Mouse (Mus musculus): ENCODE data around the gene Kpna3. TPM values are rescaled to one million over a fixed set of nuclear protein-coding genes. Genes with fewer than 3 reads are reported as not detected.

Kpna3 gene
- polyA plus RNA-seq, 1 experiment from 2014 or later = 89.8 TPM

- 98% methylated on average over 2 of the region's 2 CpGs for WGBS
- peaks cover 33% of the 10 kb centered on the region for H3K36me3 ChIP-seq (replicated peaks)
- no peaks in the 10 kb centered on the region for H3K9me3 ChIP-seq
These were observed 14.5 kb downstream of the Kpna3 start for GRCm38 (mm10) chr14:61425080-61425665.

GRCm38 (mm10) chr14:61415719-61416118, 24.0 kb downstream of the Kpna3 start:
- Histone ChIP-seq H3K4me3 (no peak overlapping the region), H3K27me3 (ENCODE audit: poor library complexity, severe bottlenecking) (no peaks in the 10 kb centered on the region)

More at GRCm38 (mm10) chr14:61425080-61425665, 14.5 kb downstream of the Kpna3 start:
- no peak for DNase-seq (ENCODE audit: extremely low spot score, low spot score)
- H3K27me3 ChIP-seq (ENCODE audit: poor library complexity, severe bottlenecking) = no peaks in the 10 kb centered on the region
- no peak overlapping the region for H3K4me3 ChIP-seq
- H3K4me1 ChIP-seq = peaks cover 7% of the 10 kb centered on the region; the same call in 1 of the 2 replicates
- H3K27ac ChIP-seq = no peak overlapping the region

GRCm38 (mm10) chr14:61415311-61415710, 24.4 kb downstream of the Kpna3 start:
- WGBS = 81% methylated on average over 5 of the region's 5 CpGs
- no peaks in the 10 kb centered on the region for H3K27me3 ChIP-seq (ENCODE audit: poor library complexity, severe bottlenecking)
- DNase-seq (ENCODE audit: extremely low spot score, low spot score) = no peak
- no peak overlapping the region for H3K4me3 ChIP-seq
- no peak overlapping the region for H3K27ac ChIP-seq
- no peaks in the 10 kb centered on the region for H3K9me3 ChIP-seq
- no peaks in the 10 kb centered on the region; the same call in 1 of the 2 replicates for H3K36me3 ChIP-seq (replicated peaks)
- H3K4me1 ChIP-seq = peaks cover 15% of the 10 kb centered on the region

More at GRCm38 (mm10) chr14:61415719-61416118, 24.0 kb downstream of the Kpna3 start:
- Histone ChIP-seq H3K9me3 (no peaks in the 10 kb centered on the region), H3K27ac (no peak overlapping the region), H3K36me3 (replicated peaks) (peaks cover under 1% of the 10 kb centered on the region; the same call in 1 of the 2 replicates), H3K4me1 (peaks cover 15% of the 10 kb centered on the region)
- DNase-seq (ENCODE audit: extremely low spot score, low spot score) = no peak
- WGBS = 92% methylated on average over 4 of the region's 4 CpGs

- H3K27ac ChIP-seq = no peak overlapping the region
- no peak for DNase-seq (ENCODE audit: extremely low spot score, low spot score)
- no peak overlapping the region for H3K4me3 ChIP-seq
- WGBS = 47% methylated on average over 1 of the region's 1 CpGs
- H3K27me3 ChIP-seq (ENCODE audit: poor library complexity, severe bottlenecking) = no peaks in the 10 kb centered on the region
- H3K9me3 ChIP-seq = no peaks in the 10 kb centered on the region
- H3K36me3 ChIP-seq (replicated peaks) = no peaks in the 10 kb centered on the region; the same call in 1 of the 2 replicates
- H3K4me1 ChIP-seq = peaks cover 15% of the 10 kb centered on the region
These were observed 24.9 kb downstream of the Kpna3 start for GRCm38 (mm10) chr14:61414808-61415207.

- H3K9me3 ChIP-seq = no peaks in the 10 kb centered on the region
- no peaks in the 10 kb centered on the region for H3K27me3 ChIP-seq (ENCODE audit: poor library complexity, severe bottlenecking)
- H3K36me3 ChIP-seq (replicated peaks) = no peaks in the 10 kb centered on the region; the same call in 1 of the 2 replicates
- WGBS = 81% methylated on average over 5 of the region's 5 CpGs
- no peak overlapping the region for H3K27ac ChIP-seq
- peaks cover 15% of the 10 kb centered on the region for H3K4me1 ChIP-seq
- no peak overlapping the region for H3K4me3 ChIP-seq
- DNase-seq (ENCODE audit: extremely low spot score, low spot score) = no peak
These were observed 25.5 kb downstream of the Kpna3 start for GRCm38 (mm10) chr14:61414199-61414598.

GRCm38 (mm10) chr14:61413686-61414085, 26.0 kb downstream of the Kpna3 start:
- 82% methylated on average over 3 of the region's 3 CpGs for WGBS
- Histone ChIP-seq H3K4me3 (no peak overlapping the region), H3K27ac (no peak overlapping the region), H3K9me3 (no peaks in the 10 kb centered on the region), H3K36me3 (replicated peaks) (no peaks in the 10 kb centered on the region), H3K4me1 (peaks cover 15% of the 10 kb centered on the region), H3K27me3 (ENCODE audit: poor library complexity, severe bottlenecking) (no peaks in the 10 kb centered on the region)
- DNase-seq (ENCODE audit: extremely low spot score, low spot score) = no peak

- Histone ChIP-seq H3K27ac (no peak overlapping the region), H3K27me3 (ENCODE audit: poor library complexity, severe bottlenecking) (no peaks in the 10 kb centered on the region), H3K36me3 (replicated peaks) (0 out of 2 replicates have a peak, but pooled peaks cover 1% of the 10 kb centered on the region), H3K9me3 (no peaks in the 10 kb centered on the region), H3K4me3 (no peak overlapping the region), H3K4me1 (peaks cover 10% of the 10 kb centered on the region; the same call in 1 of the 2 replicates)
- DNase-seq (ENCODE audit: extremely low spot score, low spot score) = no peak
- WGBS = 79% methylated on average over 2 of the region's 2 CpGs
These were observed 29.7 kb downstream of the Kpna3 start for GRCm38 (mm10) chr14:61410020-61410419.

- DNase-seq (ENCODE audit: extremely low spot score, low spot score) = no peak
- H3K27me3 ChIP-seq (ENCODE audit: poor library complexity, severe bottlenecking) = no peaks in the 10 kb centered on the region
- H3K4me1 ChIP-seq = 0 out of 2 replicates have a peak, but pooled peaks cover 3% of the 10 kb centered on the region
- 90% methylated on average over 3 of the region's 3 CpGs for WGBS
- no peak overlapping the region for H3K27ac ChIP-seq
- H3K4me3 ChIP-seq = no peak overlapping the region
- no peaks in the 10 kb centered on the region for H3K9me3 ChIP-seq
- peaks cover 13% of the 10 kb centered on the region for H3K36me3 ChIP-seq (replicated peaks)
These were observed 32.6 kb downstream of the Kpna3 start for GRCm38 (mm10) chr14:61407055-61407454.

GRCm38 (mm10) chr14:61405761-61406160, 33.9 kb downstream of the Kpna3 start:
- H3K9me3 ChIP-seq = no peaks in the 10 kb centered on the region
- no peaks in the 10 kb centered on the region for H3K27me3 ChIP-seq (ENCODE audit: poor library complexity, severe bottlenecking)
- no peak for DNase-seq (ENCODE audit: extremely low spot score, low spot score)
- H3K36me3 ChIP-seq (replicated peaks) = peaks cover 26% of the 10 kb centered on the region
- no peak overlapping the region for H3K4me3 ChIP-seq
- H3K27ac ChIP-seq = no peak overlapping the region
- H3K4me1 ChIP-seq = 0 out of 2 replicates have a peak, but pooled peaks cover 3% of the 10 kb centered on the region

GRCm38 (mm10) chr14:61404941-61405340, 34.7 kb downstream of the Kpna3 start:
- Histone ChIP-seq H3K27ac (no peak overlapping the region), H3K4me1 (0 out of 2 replicates have a peak, but pooled peaks cover 3% of the 10 kb centered on the region), H3K9me3 (no peaks in the 10 kb centered on the region), H3K4me3 (no peak overlapping the region), H3K27me3 (ENCODE audit: poor library complexity, severe bottlenecking) (no peaks in the 10 kb centered on the region), H3K36me3 (replicated peaks) (peaks cover 35% of the 10 kb centered on the region)
- WGBS = 77% methylated on average over 3 of the region's 3 CpGs
- DNase-seq (ENCODE audit: extremely low spot score, low spot score) = no peak

GRCm38 (mm10) chr14:61394745-61395144, 44.9 kb downstream of the Kpna3 start:
- WGBS = 91% methylated on average over 6 of the region's 6 CpGs
- peaks cover 50% of the 10 kb centered on the region for H3K36me3 ChIP-seq (replicated peaks)
- no peaks in the 10 kb centered on the region for H3K4me1 ChIP-seq
- no peak overlapping the region for H3K4me3 ChIP-seq
- no peak for DNase-seq (ENCODE audit: extremely low spot score, low spot score)
- H3K27ac ChIP-seq = no peak overlapping the region
- no peaks in the 10 kb centered on the region for H3K9me3 ChIP-seq
- no peaks in the 10 kb centered on the region for H3K27me3 ChIP-seq (ENCODE audit: poor library complexity, severe bottlenecking)

- Histone ChIP-seq H3K36me3 (replicated peaks) (peaks cover 54% of the 10 kb centered on the region), H3K9me3 (no peaks in the 10 kb centered on the region), H3K4me3 (no peak overlapping the region), H3K27me3 (ENCODE audit: poor library complexity, severe bottlenecking) (no peaks in the 10 kb centered on the region), H3K27ac (no peak overlapping the region), H3K4me1 (no peaks in the 10 kb centered on the region)
- DNase-seq (ENCODE audit: extremely low spot score, low spot score) = no peak
- 87% methylated on average over 3 of the region's 3 CpGs for WGBS
These were observed 49.1 kb downstream of the Kpna3 start for GRCm38 (mm10) chr14:61390586-61390985.

- H3K4me1 ChIP-seq = no peaks in the 10 kb centered on the region
- peaks cover 64% of the 10 kb centered on the region for H3K36me3 ChIP-seq (replicated peaks)
- 94% methylated on average over 2 of the region's 2 CpGs for WGBS
These were observed 72.4 kb downstream of the Kpna3 start for GRCm38 (mm10) chr14:61367290-61367689.

More at GRCm38 (mm10) chr14:61367290-61367689, 72.4 kb downstream of the Kpna3 start:
- Histone ChIP-seq H3K4me3 (no peak overlapping the region), H3K9me3 (no peaks in the 10 kb centered on the region), H3K27ac (no peak overlapping the region), H3K27me3 (ENCODE audit: poor library complexity, severe bottlenecking) (no peaks in the 10 kb centered on the region)
- no peak for DNase-seq (ENCODE audit: extremely low spot score, low spot score)

Measured in forebrain, embryonic 10.5 days (tissue).